Mouse (Mus musculus) lung, postnatal 14 days (tissue): ENCODE data around the gene Hyou1.
"Not testable (repeated sequence)": the region's sequence is repeated elsewhere in the genome, so short reads cannot be mapped to it uniquely, and the experiment has no call there.

Experiments
- DNase-seq: peaks from one replicate; pipeline ENCODE4 v3.0.0; 2021

Gene Hyou1

DNA sequence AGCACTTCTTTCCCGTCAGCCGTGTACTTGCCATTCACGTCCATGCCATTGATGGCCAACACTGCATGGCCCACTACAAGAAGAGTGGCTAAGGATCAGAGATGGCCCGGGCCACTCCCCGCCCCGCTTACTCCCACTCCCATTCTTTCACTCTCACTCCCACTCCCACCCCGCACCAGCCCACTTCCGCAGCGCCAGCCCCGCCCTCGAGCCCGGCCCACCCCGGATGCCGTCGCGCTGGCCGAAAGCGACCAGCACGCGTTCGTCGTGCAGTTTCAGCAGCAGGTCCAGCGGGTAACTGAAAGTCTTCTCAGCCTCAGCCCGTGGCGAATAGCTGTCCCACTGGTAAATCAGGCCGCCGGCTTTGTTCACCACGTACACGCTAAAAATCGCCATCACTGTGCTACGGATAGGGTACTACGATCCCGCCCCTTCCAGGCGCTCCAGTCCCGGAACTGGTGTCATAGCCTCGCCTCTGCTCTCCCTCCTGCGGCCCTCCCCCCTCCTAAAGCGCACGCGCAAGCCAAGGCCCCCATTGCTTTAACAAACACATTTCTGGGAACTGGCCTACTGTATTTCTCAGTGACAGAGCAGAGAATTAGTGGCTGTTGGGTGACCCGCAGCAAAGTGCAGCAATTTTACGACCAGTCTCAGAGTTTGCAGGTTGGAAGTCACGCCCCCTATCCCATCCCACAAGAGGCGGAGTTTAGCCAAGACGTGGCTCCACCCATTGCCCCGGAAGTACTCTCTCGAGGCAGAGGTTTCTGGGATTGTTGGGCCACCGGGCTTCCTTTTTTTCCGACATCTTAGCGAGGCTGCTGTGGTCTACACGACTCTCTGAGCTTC is 27.8 kb downstream of the Hyou1 start, which contains the start of the genes Rps25 and Trappc4:
Gene Rps25, plus strand, starts transcription at position 234 of the 846 bp plus-strand sequence.
Gene Trappc4, minus strand, starts transcription at position 695 of the 846 bp plus-strand sequence.
- DNase-seq: peak; percentile 93

- DNase-seq: no peak
These were observed 28.4 kb downstream of the Hyou1 start for GRCm38 (mm10) chr9:44407752-44408097.

DNA sequence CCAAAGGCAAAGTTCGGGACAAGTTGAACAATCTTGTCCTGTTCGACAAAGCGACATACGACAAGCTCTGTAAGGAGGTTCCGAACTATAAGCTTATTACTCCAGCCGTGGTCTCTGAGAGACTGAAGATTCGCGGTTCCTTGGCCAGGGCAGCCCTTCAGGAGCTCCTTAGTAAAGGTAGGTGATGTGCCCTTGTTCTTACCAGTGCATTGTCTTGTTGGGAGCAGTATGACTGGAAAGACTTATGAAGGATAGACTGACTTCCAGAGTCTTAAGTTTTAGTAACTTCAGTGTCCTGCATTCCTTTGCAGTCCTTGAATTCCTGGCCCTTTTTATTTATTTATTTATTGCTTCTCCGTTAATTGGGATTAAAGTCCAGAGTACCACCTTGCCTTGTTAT is 29.4 kb downstream of the Hyou1 start:
- DNase-seq: not testable (repeated sequence)

DNA sequence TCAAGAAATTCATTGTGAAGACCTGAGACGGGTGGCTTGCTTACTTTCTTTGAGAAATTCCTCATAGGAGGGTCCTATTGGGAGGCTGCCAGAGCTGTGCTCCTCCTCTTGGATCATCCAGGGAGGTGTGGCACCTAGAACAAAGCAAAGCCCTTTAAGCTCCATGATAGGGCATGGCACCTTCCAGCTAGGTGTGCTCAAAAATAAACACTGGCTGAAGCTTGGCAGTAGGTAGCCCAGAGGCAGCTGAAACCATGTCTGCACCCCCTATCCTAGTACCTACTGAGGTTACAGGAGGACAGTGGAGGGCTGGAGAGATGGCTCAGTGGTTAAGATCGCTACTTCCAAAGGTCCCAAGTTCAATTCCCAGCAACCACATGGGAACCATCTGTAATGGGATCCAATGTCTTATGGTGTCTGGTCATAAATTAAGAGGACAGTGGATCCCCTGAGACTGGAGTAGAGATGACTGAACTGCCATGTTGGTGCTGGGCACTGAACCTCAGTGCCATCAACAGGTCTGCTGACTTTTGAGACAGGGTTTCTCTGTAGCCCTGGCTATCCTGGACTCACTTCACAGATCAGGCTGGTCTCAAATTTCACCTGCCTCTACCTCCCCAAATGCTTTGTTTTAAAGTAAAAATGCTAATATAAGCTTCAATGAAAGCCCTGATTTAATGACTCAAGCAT is 31.5 kb downstream of the Hyou1 start:
- no peak for DNase-seq

DNA sequence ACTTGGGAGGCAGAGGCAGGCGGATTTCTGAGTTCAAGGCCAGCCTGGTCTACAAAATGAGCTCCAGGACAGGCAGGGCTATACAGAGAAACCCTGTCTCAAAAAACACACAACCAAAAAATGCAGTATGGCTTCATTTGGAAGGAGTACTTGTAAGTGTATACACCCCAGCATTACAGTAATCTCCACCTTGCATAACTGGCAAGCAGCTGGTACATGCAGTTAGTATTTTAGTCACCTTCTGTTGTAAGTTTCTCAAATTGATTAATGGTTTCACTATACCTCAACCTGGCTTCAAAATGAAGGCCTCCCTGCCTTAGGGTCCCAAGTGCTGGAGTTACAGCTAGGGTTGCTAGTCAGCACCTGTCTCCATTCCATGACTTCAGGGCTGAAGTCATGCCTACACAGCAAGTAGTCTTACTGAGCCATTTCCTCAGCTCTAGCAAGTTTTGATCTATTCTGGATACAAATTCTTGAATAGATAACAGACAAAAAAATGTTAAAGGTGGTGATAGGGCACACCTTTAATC is 32.4 kb downstream of the Hyou1 start:
- no peak for DNase-seq

DNA sequence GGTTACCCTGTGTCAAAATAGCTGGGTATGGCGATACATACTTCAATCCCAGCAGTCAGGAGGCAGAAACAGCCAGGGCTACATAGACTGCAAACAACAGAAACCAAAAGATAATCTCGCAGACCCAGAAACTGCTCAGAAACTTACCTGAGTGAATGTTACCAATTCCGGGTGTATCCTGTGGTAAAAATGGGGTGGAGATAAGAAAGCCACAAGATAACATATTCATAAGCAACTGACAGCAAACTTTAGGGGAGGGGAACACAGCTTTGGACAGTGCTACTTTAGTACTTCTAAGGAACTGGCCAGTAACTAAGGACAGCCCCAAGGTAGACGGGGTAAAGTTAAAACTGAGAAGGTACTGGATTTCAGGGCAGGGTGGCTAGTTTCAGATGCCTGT is 33.0 kb downstream of the Hyou1 start:
- no peak for DNase-seq

- no peak for DNase-seq
These were observed 33.5 kb downstream of the Hyou1 start for GRCm38 (mm10) chr9:44412781-44413180.

GRCm38 (mm10) chr9:44417156-44417891 is 38.0 kb downstream of the Hyou1 start:
- DNase-seq: no peak

GRCm38 (mm10) chr9:44417892-44418363 is 38.6 kb downstream of the Hyou1 start:
- peak; percentile 98 for DNase-seq

DNA sequence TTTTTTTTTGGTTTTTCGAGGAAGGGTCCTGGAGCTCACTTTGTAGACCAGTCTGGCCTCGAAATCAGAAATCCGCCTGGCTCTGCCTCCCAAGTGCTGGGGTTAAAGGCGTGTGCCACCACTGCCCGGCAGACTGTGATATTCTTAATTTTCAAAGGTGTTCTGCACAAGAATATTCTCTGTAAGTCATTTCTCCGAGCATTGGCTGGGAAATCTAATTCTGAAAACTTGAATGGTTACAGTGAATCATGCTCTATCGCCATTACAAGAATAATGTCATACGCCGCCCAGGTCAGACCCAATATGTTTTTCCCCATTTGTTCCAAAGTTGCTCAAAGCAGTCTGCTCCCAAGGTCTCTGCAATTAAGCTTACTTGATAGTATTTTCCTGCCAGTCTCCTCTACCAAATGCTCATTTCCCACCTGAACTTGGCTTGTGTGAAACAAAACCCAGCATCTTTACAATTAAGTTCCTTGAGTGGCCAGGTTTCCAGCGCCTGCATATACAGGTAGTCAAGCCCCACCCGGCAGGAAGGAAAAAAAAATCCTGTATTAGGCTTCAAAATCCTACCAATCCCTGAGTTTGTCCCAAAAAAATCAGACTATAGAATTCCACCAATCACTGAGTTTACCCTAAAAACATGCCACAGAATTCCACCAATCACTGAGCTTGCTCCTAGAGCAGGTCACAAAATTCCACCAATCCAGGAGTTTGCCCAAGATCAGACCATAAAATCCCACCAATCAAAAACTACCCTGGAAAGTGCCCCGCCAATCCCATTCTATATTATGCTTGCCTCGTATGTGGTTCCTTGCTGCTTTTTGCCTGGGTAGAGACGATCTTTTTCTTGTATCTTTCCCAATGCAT is 39.5 kb downstream of the Hyou1 start, which contains the start of gene Ccdc84:
Gene Ccdc84, minus strand, starts transcription at position 51 of the 867 bp plus-strand sequence.
- DNase-seq: no peak

- not testable (repeated sequence) for DNase-seq
These were observed 40.4 kb downstream of the Hyou1 start for GRCm38 (mm10) chr9:44419730-44420129.

DNA sequence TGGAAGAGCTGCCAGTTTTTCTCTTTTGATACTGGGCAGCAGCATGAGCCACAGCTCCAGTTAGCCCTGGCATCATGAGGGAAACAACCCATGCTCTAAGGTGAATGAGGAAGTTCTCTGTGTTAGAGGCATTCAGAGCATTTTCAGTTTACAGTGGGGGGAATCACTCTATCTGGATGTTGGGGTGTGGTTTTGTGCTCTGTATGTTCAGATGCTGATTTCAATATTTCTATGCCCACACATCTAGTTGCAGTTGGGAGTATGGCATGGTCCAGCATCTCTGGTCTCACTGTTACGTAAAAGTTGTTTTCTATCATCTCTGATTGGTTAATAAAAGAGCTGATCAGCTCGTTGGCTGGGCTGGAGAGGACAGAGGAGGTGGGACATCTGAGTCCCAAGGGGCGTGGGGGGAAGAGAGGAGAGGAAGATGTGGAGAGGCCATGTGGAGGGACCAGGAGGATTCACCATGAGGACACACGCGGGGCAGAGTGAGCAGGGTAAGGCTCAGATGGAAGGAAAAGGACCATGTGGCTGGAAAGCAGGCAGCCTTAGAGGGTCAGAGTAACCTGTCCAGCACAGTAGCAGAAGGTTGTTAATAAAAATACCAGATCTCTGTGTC is 41.1 kb downstream of the Hyou1 start:
- no peak for DNase-seq

- DNase-seq: no peak
These were observed 44.3 kb downstream of the Hyou1 start for GRCm38 (mm10) chr9:44423576-44423975.

DNA sequence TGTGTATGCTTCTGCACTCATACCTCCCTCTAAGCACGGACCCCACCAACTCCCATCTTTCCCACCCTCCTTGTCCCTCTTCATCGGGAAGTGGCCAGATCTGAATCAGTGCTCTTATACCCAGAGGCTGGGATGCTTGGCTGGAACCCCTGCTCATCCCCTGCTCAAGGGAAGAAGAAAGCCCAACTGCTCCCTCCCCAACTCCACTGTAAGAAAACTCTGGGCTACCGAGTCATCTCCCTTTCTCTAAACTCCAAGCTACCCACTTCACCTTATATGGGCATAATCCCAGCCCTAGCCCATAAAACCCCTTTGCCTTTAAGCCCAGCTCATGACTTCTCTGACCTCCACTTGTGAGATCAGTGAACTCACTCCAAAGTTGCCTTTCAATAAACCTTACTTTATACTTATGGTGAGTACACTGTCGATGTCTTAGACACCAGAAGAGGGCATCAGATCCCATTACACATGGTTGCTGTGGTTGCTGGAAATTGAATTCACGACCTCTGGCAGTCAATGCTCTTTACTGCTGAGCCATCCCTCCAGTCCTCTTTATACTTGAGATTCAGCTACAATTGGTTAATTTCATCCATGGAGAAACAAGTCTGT is 53.4 kb downstream of the Hyou1 start:
- DNase-seq: no peak

DNA sequence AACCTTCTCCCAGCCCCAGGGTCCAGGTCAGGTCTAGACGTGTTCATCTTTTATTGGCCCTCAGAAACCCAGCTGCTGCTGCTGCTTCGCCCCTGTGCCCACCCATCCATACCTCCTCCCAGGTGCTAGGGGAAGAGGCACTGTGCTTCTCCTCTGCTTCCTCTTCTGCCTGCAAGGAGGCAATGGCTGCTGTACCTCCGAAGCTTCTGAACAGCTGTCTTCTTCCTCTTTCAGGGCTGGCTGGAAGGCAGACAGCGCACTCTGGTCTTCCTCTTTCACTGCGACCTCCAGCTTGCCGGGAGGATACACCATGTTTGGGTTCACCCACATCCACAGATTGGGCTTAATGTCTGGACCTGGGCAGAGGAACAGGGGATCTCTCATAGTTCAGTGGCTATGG is 56.5 kb downstream of the Hyou1 start:
- no peak for DNase-seq

DNA sequence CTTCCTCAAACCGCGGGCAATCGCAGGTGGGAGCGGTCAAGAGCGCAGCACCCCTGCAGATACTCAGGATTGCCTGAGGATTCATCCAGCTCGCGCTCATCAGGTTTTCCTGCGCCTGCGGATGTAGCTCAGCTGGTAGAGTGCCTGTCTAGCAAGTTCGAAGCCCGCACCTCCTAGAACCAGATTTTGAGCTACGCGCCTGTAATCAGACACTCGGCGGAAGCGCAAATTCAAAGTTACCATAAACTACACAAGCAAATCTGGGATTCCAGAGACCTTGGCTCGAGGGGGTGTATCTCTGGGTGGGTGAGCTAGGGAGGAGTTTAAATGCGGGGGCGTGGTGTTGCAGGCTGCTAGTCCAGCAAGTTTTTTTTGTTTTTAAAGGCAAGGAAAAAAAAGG is 61.7 kb downstream of the Hyou1 start, which contains the start of gene Foxr1:
Gene Foxr1, minus strand, starts transcription at position 176 of the 400 bp plus-strand sequence.
- DNase-seq: no peak
